Mouse (Mus musculus) left cerebral cortex, adult 11 months (tissue): Measurements from ENCODE around the gene Pih1d1.

Experiments
- DNase-seq: peaks from one replicate; pipeline ENCODE4 v3.0.0; 2022; ENCODE audit warnings: low spot score

Gene Pih1d1

DNA sequence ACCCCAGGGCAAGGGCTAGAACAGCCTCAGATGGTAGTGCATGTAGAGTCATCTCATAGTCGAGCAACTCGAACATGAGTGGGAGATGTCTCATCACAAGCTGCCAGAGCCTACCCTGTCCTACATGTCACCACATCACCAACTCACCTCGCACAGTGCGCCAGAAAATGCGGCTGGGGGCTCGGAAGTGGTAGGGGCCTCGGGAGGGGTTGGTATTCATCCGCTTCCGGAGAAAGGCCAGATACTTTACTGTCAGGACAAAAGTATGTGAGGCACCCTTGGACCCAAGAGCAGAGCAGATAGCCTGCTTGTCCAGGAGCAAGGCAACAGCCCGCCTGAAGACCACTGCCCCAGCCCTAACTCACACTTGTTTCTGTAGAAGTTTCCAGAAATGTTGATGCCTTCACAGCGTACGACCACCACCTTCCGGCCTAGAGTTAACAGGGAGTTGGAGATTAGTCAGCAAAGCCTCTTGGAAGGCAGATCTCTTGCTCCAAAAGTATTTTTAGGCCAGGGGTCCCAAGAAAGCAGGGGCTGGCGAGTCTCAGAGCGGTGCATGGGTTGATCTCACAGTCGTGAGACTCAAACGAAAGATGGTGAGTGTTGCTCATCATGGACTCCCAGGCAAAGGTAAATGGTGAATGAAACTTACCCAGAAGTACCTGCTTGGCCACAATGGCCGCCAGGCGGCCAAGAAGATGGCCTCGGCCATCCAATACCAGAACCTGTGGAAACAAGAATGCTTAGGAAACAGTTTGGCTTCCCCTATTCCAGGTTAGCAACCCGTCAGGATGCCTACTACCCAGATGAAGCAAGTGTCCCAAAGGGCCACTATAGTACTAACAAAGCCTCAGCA is 27.0 kb upstream of the Pih1d1 start:
- no peak for DNase-seq

DNA sequence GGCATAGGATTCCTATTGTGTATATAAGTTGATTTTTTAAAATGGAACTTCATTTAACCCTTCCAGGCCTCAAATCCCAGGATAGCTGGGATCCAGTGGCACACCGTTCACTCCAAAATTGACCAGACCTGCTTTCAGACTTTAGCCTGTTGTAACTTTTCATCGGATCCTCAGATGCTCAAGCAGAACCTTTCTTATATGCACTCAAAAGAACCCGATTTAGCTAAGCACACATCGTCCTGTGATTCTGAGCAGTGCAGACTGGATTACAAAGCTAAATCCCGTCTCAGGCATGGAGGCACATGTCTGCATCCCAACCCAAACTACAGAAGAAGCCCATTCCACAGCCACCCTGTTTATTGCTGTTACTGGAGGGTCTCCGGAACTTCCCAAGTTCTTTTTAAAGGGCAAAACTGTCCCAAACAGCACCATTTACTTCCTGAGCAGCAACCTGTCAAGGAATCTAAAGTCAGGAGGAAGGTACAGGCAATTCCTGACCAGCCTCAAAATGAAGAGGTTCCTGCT is 26.3 kb upstream of the Pih1d1 start:
- DNase-seq = no peak

DNA sequence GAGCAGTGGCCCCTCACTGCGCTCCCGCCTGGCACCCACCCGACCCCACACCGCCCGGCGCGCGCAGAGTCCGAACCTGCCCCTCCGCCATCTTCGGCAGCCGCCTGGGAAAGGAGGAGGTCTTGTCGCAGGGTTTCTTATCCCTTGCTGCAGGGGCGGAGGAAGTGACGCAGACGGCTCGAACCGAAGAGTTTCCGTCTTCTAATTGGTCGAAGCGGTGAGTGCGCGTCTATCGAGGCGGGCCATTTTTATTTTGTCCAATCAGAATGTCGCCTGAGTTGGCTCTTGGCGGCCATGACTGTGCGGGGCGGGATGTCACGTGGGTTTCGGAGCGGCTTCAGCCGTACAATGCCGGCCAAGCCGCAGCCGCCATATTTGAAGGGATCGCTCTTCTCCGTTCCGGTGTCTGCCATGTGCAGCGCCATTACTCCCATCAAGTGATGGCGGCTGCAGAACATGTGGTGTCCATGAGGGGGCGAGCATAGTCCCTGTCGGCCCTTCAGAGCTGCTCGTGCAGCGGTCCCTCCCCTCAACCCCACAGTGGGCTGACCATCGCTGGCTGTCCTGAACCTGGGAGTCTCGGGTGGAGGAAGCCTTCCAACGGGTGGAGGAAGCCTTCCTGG is 25.4 kb upstream of the Pih1d1 start, which contains the start of gene Rpl13a:
Rpl13a (minus strand) TSS at position 138 of the 623 bp plus-strand sequence.
- peak; percentile 99 for DNase-seq

DNA sequence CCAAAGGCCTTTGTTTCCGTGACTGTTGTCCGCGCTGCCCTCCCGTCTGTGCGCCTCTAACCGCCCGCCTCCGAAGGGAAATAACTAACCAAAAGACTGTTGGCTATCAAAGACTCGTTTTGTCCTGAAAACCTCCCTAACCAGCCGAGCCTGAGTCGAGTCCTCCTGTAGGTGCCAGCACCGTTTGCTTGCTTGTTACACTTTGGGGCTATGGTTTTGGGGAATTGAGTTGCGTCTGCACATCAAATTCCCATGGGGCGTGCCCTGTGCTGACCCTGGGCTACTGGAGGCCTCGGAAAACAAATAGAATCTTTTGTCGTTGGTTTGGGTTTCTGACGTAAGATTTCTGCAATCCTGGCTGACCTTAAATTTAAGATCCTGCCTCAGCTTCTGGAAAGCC is 24.8 kb upstream of the Pih1d1 start:
- DNase-seq = no peak

DNA sequence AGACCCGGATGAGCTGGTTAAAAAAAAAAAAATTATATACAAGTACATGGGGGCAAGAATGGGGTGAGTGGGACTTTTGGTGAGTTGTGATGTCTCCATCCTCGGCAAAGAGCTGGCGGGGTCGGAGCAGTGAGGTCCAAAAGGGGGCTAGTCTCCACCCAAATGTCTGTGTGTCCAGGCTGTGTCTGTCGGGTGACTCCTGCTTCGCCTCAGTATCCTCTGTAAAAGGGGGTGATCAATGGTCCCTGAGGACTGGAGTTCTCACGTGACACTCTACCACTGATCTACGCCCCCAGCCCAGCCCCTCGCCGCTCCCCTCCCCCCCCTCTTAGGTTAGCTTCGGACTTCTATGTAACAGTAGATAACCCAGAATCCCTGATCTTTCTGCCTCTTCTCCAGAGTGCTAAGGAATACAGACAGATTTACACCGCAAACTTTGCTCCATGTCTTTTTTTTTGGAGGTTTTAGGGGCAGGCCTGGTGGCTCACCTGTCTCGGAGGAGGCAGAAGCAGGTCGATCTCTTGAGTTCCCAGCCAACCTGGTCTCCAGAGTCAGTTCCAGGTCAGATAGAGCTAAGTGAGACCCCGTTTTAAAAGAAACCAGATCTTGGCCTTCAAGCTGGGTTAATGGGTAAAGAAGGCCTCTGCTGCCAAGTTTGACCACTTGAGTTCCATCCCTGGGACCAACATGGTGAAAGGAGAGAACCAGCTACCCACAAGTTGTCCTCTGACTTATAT is 24.2 kb upstream of the Pih1d1 start:
- no peak for DNase-seq

DNA sequence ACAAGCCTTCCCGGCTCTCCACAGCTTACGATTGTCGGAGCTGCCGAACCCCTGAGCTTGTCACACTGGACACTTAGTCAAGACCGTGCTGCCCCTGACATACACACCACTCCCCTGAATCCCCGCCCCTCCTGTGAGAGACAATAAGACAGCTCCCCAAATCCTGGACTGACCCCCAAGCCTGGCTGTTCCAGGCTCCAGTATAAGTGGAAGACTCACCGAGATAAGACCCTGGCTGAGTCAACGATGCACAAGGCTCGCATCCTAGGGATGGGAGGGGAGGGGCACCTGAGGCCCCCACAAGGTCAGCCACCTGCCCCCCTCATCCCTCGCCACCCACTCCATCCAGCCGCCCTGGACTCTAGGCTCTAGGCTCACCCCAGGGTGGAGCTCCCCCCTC is 22.3 kb upstream of the Pih1d1 start:
- DNase-seq = no peak

DNA sequence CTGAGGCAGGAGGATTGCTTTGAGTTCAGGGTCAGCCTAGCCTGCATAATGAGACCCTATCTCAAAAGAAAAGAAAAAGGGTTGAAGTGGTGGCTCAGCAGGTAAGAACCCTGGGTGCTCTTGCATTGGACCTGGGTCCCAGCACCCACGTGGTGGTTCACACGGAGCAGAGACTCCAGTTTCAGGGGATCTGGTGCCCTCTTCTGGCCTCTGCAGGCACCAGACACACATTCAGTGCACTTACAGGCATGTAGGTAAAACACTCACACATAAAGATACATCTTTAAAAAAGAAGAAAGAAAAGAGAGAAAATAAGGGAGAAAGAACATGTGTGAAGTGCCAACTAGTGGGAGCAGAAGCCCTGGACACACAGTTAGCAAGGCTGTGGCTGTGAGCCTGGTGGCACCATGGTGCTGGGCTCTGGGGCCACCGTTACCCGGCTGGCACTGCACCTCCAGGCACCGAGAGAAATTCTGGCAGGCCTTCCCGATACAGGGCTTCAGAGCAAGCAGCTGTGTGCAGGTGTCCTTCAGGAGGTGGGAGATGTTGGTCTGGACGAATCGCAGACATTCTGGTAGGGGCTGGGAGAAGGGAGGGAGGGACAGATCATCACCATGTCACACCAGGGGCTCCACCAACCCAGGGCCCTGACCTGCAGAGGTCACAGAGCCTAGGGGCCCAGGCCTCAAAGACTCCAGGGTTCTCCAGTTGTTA is 20.5 kb upstream of the Pih1d1 start:
- no peak for DNase-seq

GRCm38 (mm10) chr7:45134544-45135026 is 19.5 kb upstream of the Pih1d1 start:
- DNase-seq = no peak

DNA sequence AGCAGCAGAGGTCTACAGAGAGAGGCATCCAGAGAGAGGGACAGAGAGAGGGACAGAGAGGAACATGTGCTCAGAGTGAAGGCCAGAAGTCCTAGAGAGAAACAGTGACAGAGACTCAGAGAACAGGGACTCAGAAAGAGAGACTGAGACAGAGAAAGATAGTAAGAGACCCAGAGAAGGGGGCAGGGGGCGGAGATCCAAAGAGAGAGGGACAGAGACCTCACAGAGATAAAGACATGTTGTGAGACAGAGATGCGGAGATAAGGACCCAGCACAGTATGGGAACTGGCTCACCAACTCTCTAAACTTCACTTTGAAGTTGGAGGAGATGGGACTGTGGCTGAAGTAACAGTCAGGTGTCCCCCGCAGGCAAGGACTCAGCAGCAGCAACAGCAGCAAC is 18.7 kb upstream of the Pih1d1 start:
- DNase-seq = no peak

GRCm38 (mm10) chr7:45135993-45136567 is 18.0 kb upstream of the Pih1d1 start, which contains the start of the genes Gm45713 and Flt3l:
TSS of gene Gm45713 (minus strand) at chr7:45136231.
TSS of gene Flt3l (minus strand) at chr7:45136432.
- peak; percentile 83 for DNase-seq

- no peak for DNase-seq
These were observed 16.7 kb upstream of the Pih1d1 start for GRCm38 (mm10) chr7:45137171-45138006.

GRCm38 (mm10) chr7:45138403-45138802 is 15.7 kb upstream of the Pih1d1 start:
- DNase-seq = no peak

DNA sequence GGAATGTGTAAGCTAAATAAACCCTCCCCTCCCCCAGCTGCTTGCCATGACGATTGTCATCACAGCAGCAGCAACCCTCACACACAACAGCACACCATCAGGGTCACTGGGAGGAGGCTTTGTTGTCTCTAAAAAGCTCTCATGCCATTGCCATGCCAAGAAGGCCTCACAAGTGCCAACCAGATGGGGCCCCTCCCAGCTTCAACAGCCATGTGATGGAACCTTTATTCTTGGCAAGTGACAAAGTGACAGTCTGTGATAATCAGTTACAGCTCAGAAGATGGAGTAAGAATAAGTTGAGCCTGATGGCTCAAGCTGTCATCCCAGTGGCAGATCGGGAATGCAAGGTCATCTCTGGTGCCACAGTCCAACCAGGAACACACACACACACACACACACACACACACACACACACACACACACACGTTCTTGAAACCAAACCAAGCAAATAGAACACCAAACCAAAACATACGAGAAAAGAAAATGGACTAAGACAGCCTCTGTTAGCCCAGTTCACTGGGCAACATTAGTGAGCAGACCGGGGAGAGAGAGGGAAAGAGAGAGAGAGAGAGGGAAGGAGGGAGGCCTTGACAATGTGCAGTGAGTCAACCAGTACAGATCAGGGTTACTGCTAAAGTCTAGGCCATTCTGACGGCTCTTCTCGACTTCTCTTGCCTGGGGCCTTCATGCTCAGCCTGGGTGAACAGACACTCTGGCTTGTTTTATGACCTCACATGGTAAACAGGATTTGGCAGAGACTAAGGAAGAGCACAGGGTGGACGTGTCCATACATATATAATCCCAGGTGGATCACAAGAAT is 14.0 kb upstream of the Pih1d1 start:
- DNase-seq = no peak

DNA sequence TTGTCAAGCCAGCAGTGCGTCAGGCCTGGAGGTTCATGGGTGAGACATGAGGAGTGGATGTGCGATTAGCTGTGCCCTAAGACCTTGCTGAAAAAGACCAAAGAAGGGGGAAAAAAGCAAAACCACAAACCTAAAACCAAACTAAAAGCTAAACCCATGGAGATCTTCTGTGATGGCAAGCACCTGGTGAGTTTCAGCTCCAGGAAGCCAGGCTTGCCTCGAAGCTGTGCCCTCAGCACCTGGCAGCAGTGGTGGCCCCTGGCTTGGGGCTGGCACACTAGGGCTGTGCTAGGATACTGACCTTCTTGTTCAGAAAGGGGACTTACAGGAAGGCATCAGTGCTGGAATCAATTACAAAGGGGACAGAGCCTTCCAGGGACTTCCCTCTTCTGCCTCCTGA is 12.8 kb upstream of the Pih1d1 start:
- DNase-seq = no peak

DNA sequence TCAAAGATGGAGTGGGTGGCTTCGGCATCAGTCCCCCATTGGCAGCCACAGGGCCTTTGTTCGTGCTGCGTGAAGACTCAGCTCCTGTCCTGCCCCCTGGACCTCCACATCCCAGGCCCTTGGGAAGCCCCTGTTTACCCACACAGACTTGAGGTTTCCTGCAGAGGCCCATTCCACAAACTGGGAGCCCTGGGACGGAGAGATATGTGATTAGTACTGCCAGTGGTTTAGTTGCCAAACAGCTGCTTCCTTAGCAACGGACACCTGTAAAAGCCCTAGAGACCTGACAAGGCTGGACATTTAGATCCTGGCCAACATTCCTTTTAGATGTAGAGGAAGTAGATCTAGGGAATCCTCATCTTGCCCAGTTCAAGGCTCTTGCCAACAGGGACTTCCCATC is 12.2 kb upstream of the Pih1d1 start:
- no peak for DNase-seq

DNA sequence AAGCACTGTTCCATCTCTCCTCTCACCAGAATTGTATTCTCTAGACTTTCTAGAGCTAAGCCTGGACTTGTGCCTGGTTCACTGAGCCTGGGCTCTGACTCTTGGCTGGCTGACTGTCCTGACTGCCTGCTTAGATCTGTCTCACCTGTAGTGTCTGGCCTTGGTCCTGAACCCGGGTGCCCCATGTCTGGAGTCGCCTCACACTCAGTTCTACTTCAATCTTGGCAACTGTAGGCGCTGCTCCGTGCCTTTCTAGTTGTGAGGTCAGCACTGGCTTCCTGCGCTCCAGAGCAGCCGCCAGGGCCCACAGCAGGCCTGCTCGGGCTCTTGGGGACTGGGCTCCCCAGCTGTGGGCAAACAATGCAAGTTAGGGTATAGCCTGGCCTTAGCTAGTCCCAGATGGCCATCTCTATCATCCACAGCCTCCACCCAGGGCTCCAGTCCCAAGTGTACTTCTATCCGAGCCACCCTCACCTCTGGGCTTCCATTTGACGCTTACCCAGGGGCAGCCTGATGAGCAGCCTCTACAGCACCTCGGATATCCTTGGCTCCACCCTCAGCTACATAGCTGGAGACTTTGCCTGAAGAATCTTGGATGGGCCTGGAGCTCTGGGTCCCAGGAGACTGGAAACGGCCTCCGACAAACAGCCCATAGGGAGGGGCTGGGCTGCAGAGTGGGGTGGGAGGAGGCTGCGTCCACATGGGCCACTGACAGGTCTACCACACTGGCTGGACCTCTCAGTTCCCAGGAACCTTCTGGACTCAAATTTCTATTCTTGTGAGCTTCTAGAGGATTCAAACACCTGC is 9.5 kb upstream of the Pih1d1 start:
- DNase-seq = no peak

GRCm38 (mm10) chr7:45145460-45145859 is 8.6 kb upstream of the Pih1d1 start:
- no peak for DNase-seq

GRCm38 (mm10) chr7:45147267-45147666 is 6.8 kb upstream of the Pih1d1 start:
- DNase-seq = no peak

GRCm38 (mm10) chr7:45147899-45148298 is 6.2 kb upstream of the Pih1d1 start:
- DNase-seq = no peak
